Mouse (Mus musculus): ENCODE results near the gene Ppm1g. TPM values are rescaled to one million over a fixed set of nuclear protein-coding genes. Genes with fewer than 3 reads are reported as not detected.
"Not testable (repeated sequence)": the region's sequence is repeated elsewhere in the genome, so short reads cannot be mapped to it uniquely, and the experiment has no call there.

Ppm1g gene
- total and polyA plus RNA-seq, 3 experiments = 96.9 to 366 (median 182) TPM

DNA sequence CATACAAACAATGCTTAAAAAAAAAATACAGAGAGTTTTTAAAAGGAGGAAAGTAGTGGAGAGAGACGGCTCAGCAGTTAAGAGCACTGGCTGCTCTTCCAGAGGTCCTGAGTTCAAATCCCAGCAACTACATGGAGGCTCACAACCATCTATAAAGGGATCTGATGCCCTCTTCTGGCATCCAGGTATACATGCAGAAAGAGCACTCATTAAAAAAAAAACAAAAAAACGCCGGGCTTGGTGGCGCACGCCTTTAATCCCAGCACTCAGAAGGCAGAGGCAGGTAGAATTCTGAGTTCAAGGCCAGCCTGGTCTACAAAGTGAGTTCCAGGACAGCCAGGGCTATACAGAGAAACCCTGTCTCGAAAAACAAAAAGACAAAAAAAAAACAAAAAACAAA, 3.9 kb downstream of the Ppm1g start:
- H3K9me3 ChIP-seq (replicated peaks; ENCODE audit: low read length); H3K27ac ChIP-seq (ENCODE audit: insufficient read depth, low read depth); H3K4me2 ChIP-seq (ENCODE audit: insufficient read depth, low read depth, poor library complexity, severe bottlenecking); H3K4me3 ChIP-seq (replicated peaks in 1 of 3; ENCODE audit: low read depth in 2 of 3, low read length in 2 of 3, poor library complexity in 1 of 3); DNase-seq (ENCODE audit: extremely low read depth); H3K27me3 ChIP-seq (replicated peaks); H3K9ac ChIP-seq (ENCODE audit: insufficient read depth, low read depth); dilution Hi-C loops (cut with MboI; ENCODE audit: extremely low pct_ligation_motif_present, extremely low pct_unique_long_range_greater_than_20kb, low sequenced_read_pairs); in situ Hi-C loops (cut with MboI; ENCODE audit: low pct_ligation_motif_present, low pct_unique_long_range_greater_than_20kb, low sequenced_read_pairs): not testable (repeated sequence)
- peaks cover 2 to 36% of the 10 kb centered on the region in 2 experiments; a peak in 3 of 4 replicates for H3K4me1 ChIP-seq (ENCODE audit: control insufficient read depth in 1 of 2, insufficient read depth in 2 of 2)
- H3K36me3 ChIP-seq (replicated peaks in 1 of 2; ENCODE audit: control insufficient read depth in 1 of 2, insufficient read depth in 1 of 2, low read length in 1 of 2) = peaks cover 0 to 33% of the 10 kb centered on the region in 2 experiments
- TF ChIP-seq ZNF384 (IDR thresholded peaks at IDR 0.05; ENCODE audit: low read depth, low read length) = peak; percentile 55; the same call in 1 of the 2 replicates
- H3K79me2 ChIP-seq (replicated peaks; ENCODE audit: control insufficient read depth, extremely low read depth, insufficient read depth, poor library complexity, severe bottlenecking) = peaks cover 80% of the 10 kb centered on the region

DNA sequence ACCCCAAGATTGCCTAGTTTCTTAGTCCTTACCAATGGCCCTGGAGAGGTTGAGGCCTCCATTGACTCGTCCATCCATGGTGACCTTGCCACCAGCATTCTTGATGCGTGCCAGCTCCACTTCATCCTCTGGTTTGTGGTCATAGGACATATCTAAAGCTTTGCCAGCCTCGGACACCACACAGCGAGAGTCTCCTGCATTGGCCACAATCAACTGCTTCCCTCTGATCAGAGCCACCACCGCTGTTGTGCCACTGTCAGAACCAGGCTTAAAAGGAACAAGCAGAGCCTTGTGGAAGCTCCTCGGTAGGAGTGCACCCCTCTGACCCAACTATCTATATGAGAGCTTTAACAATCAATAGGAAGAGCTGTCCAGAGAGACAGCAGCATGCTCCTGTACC, 16.1 kb downstream of the Ppm1g start:
- Histone ChIP-seq H3K79me2 (replicated peaks; ENCODE audit: control insufficient read depth, extremely low read depth, insufficient read depth, poor library complexity, severe bottlenecking) (peaks cover 31% of the 10 kb centered on the region), H3K4me3 (replicated peaks in 1 of 3; ENCODE audit: low read depth in 2 of 3, low read length in 2 of 3, poor library complexity in 1 of 3) (no peak overlapping the region), H3K36me3 (replicated peaks in 1 of 2; ENCODE audit: control insufficient read depth in 1 of 2, insufficient read depth in 1 of 2, low read length in 1 of 2) (peaks cover 59 to 82% of the 10 kb centered on the region in 2 experiments), H3K27ac (ENCODE audit: insufficient read depth, low read depth) (no peak overlapping the region), H3K9me3 (replicated peaks; ENCODE audit: low read length) (no peaks in the 10 kb centered on the region), H3K27me3 (replicated peaks) (no peaks in the 10 kb centered on the region), H3K4me1 (ENCODE audit: control insufficient read depth in 1 of 2, insufficient read depth in 2 of 2) (peaks cover 6 to 23% of the 10 kb centered on the region in 2 experiments), H3K4me2 (ENCODE audit: insufficient read depth, low read depth, poor library complexity, severe bottlenecking) (no peak overlapping the region), H3K9ac (ENCODE audit: insufficient read depth, low read depth) (no peak overlapping the region)
- in situ Hi-C loops (cut with MboI; ENCODE audit: low pct_ligation_motif_present, low pct_unique_long_range_greater_than_20kb, low sequenced_read_pairs) (no loop called here), dilution Hi-C loops (cut with MboI; ENCODE audit: extremely low pct_ligation_motif_present, extremely low pct_unique_long_range_greater_than_20kb, low sequenced_read_pairs) (no loop called here)
- TF ChIP-seq MEF2A (IDR thresholded peaks at IDR 0.05; ENCODE audit: borderline replicate concordance, low read depth, low read length) (no peak), RAD21 (IDR thresholded peaks at IDR 0.05; ENCODE audit: low read depth, low read length) (no peak), ETS1 (conservative IDR thresholded peaks at IDR 0.05; ENCODE audit: low read depth, low read length) (no peak), CHD1 (IDR thresholded peaks at IDR 0.05; ENCODE audit: low read depth, low read length) (no peak), JUN (IDR thresholded peaks at IDR 0.05; ENCODE audit: insufficient read depth, low read depth, low read length) (no peak), ZMIZ1 (IDR thresholded peaks at IDR 0.05; ENCODE audit: low read depth, low read length) (no peak), PAX5 (IDR thresholded peaks at IDR 0.05; ENCODE audit: low read length) (no peak), MAZ (IDR thresholded peaks at IDR 0.05; ENCODE audit: low read depth, low read length) (no peak), ZNF384 (IDR thresholded peaks at IDR 0.05; ENCODE audit: low read depth, low read length) (no peak), E2F4 (IDR thresholded peaks at IDR 0.05; ENCODE audit: insufficient replicate concordance, low read depth, low read length) (no peak), UBTF (IDR thresholded peaks at IDR 0.05; ENCODE audit: low read depth, low read length) (no peak)
- no peak for DNase-seq (ENCODE audit: extremely low read depth)

DNA sequence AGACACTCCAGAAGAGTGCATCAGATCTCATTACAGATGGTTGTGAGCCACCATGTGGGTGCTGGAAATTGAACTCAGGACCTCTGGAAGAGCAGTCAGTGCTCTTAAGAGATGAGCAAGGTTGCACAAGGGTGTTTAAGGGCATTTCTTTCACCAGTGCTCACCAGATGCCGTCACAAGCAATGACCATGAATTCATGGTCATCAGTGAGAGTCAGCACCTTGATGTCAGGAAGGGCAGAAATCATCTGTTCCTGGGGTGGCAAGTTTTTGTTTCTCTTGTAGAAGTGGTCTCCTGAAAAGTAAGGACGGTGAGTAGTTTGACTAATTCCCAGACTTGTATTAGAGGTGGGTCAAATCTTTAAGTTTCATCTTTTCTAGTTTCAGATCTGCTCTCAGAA, 16.6 kb downstream of the Ppm1g start:
- no peak overlapping the region for H3K27ac ChIP-seq (ENCODE audit: insufficient read depth, low read depth)
- peaks cover 65 to 84% of the 10 kb centered on the region in 2 experiments for H3K36me3 ChIP-seq (replicated peaks in 1 of 2; ENCODE audit: control insufficient read depth in 1 of 2, insufficient read depth in 1 of 2, low read length in 1 of 2)

More for the DNA sequence above, 16.6 kb downstream of the Ppm1g start:
- in situ Hi-C loops (cut with MboI; ENCODE audit: low pct_ligation_motif_present, low pct_unique_long_range_greater_than_20kb, low sequenced_read_pairs) (no loop called here), dilution Hi-C loops (cut with MboI; ENCODE audit: extremely low pct_ligation_motif_present, extremely low pct_unique_long_range_greater_than_20kb, low sequenced_read_pairs) (no loop called here)
- no peak for DNase-seq (ENCODE audit: extremely low read depth)
- Histone ChIP-seq H3K4me1 (ENCODE audit: control insufficient read depth in 1 of 2, insufficient read depth in 2 of 2) (peaks cover 6 to 23% of the 10 kb centered on the region in 2 experiments), H3K9ac (ENCODE audit: insufficient read depth, low read depth) (no peak overlapping the region), H3K4me2 (ENCODE audit: insufficient read depth, low read depth, poor library complexity, severe bottlenecking) (no peak overlapping the region), H3K9me3 (replicated peaks; ENCODE audit: low read length) (no peaks in the 10 kb centered on the region), H3K79me2 (replicated peaks; ENCODE audit: control insufficient read depth, extremely low read depth, insufficient read depth, poor library complexity, severe bottlenecking) (peaks cover 27% of the 10 kb centered on the region), H3K27me3 (replicated peaks) (no peaks in the 10 kb centered on the region), H3K4me3 (replicated peaks in 1 of 3; ENCODE audit: low read depth in 2 of 3, low read length in 2 of 3, poor library complexity in 1 of 3) (no peak overlapping the region)
- TF ChIP-seq ZC3H11A (IDR thresholded peaks at IDR 0.05; ENCODE audit: low read depth, low read length) (no peak), ETS1 (conservative IDR thresholded peaks at IDR 0.05; ENCODE audit: low read depth, low read length) (no peak), MXI1 (IDR thresholded peaks at IDR 0.05; ENCODE audit: low read depth, low read length) (no peak), CHD1 (IDR thresholded peaks at IDR 0.05; ENCODE audit: low read depth, low read length) (no peak), ZMIZ1 (IDR thresholded peaks at IDR 0.05; ENCODE audit: low read depth, low read length) (no peak), RAD21 (IDR thresholded peaks at IDR 0.05; ENCODE audit: low read depth, low read length) (no peak), MAFK (IDR thresholded peaks at IDR 0.05; ENCODE audit: insufficient replicate concordance, low read length) (no peak), BHLHE40 (IDR thresholded peaks at IDR 0.05; ENCODE audit: low read depth, low read length) (no peak)

Measured in CH12.LX (cell line).